Mouse (Mus musculus) ES-Bruce4 (cell line): ENCODE data around the gene Ern1. TPM values are rescaled to one million over a fixed set of nuclear protein-coding genes. Genes with fewer than 3 reads are reported as not detected.

Source experiments
- H3K27ac ChIP-seq: 2 replicates; pipeline ENCODE4 v1.5.1; 2012; ENCODE audit warnings: low read length, inconsistent platforms; ENCODE audit not compliant: insufficient read depth
- H3K27me3 ChIP-seq: 2 replicates; pipeline ENCODE4 v1.6.1; 2012; ENCODE audit warnings: mild to moderate bottlenecking, low read length, inconsistent platforms; ENCODE audit not compliant: control insufficient read depth, poor library complexity, insufficient read depth, severe bottlenecking
- H3K36me3 ChIP-seq: 2 replicates; pipeline ENCODE4 v1.6.1; 2012; ENCODE audit warnings: inconsistent platforms, mild to moderate bottlenecking, low read length, moderate library complexity; ENCODE audit not compliant: control insufficient read depth, poor library complexity, insufficient read depth, severe bottlenecking
- H3K4me1 ChIP-seq: one replicate; pipeline ENCODE4 v1.8.1; 2011; ENCODE audit warnings: low read length; ENCODE audit not compliant: control insufficient read depth, insufficient read depth
- H3K4me3 ChIP-seq: 2 replicates; pipeline ENCODE4 v1.5.1; 2011; ENCODE audit warnings: low read depth, mild to moderate bottlenecking, low read length
- H3K9ac ChIP-seq: 2 replicates; pipeline ENCODE4 v1.6.1; 2012; ENCODE audit warnings: low read depth, mild to moderate bottlenecking, inconsistent platforms; ENCODE audit not compliant: poor library complexity, severe bottlenecking
- H3K9me3 ChIP-seq: replicated peaks from 2 replicates; pipeline ENCODE4 v1.6.1; 2012; ENCODE audit warnings: mild to moderate bottlenecking, low read length, inconsistent platforms; ENCODE audit not compliant: control insufficient read depth, poor library complexity, insufficient read depth, severe bottlenecking
- CTCF ChIP-seq: IDR thresholded peaks from one replicate; pipeline ENCODE4 v1.8.1; 2011; ENCODE audit warnings: low read depth, low read length
- EP300 ChIP-seq: IDR thresholded peaks from 2 replicates; pipeline ENCODE4 v1.6.1; 2011; ENCODE audit warnings: low read depth, low read length; ENCODE audit not compliant: insufficient read depth
- POLR2A ChIP-seq: IDR thresholded peaks from one replicate; pipeline ENCODE4 v1.8.1; 2011; ENCODE audit warnings: low read length; ENCODE audit not compliant: insufficient read depth
- polyA plus RNA-seq: library from polyadenylated mRNA; stranded (reverse); fragments of >200 nt; gene quantifications from 2 replicates; pipeline ENCODE4 v1.2.4, GENCODE M21; 2011; ENCODE audit warnings: low read depth; ENCODE audit not compliant: missing spikeins, insufficient read depth, insufficient read length

Ern1 gene
- polyA plus RNA-seq, 1 experiment = 9.4 TPM

GRCm38 (mm10) chr11:106486866-106487732 lies 553 bp downstream of the Ern1 start:
- Histone ChIP-seq H3K27me3 (no peaks in the 10 kb centered on the region; the same call in 1 of the 2 replicates), H3K4me1 (peaks cover 2% of the 10 kb centered on the region), H3K9me3 (no peaks in the 10 kb centered on the region), H3K9ac (peak overlapping the region; percentile 89), H3K4me3 (peak overlapping the region; percentile 63), H3K27ac (no peak overlapping the region), H3K36me3 (no peaks in the 10 kb centered on the region)
- no peak for TF ChIP-seq EP300
- TF ChIP-seq POLR2A = no peak
- TF ChIP-seq CTCF = no peak

GRCm38 (mm10) chr11:106486042-106486865 lies 1.4 kb downstream of the Ern1 start:
- H3K27ac ChIP-seq = no peak overlapping the region
- no peaks in the 10 kb centered on the region; the same call in 1 of the 2 replicates for H3K27me3 ChIP-seq
- no peaks in the 10 kb centered on the region for H3K9me3 ChIP-seq
- H3K9ac ChIP-seq = peak overlapping the region; percentile 89
- H3K4me1 ChIP-seq = peaks cover 2% of the 10 kb centered on the region
- TF ChIP-seq EP300 (no peak), POLR2A (no peak), CTCF (no peak)
- H3K4me3 ChIP-seq = no peak overlapping the region
- no peaks in the 10 kb centered on the region for H3K36me3 ChIP-seq

GRCm38 (mm10) chr11:106485611-106486010 lies 2.0 kb downstream of the Ern1 start:
- no peak overlapping the region for H3K9ac ChIP-seq
- no peaks in the 10 kb centered on the region; the same call in 1 of the 2 replicates for H3K27me3 ChIP-seq
- no peak for TF ChIP-seq EP300
- TF ChIP-seq CTCF = no peak
- TF ChIP-seq POLR2A = no peak
- H3K36me3 ChIP-seq = no peaks in the 10 kb centered on the region
- no peak overlapping the region for H3K27ac ChIP-seq
- peaks cover 2% of the 10 kb centered on the region for H3K4me1 ChIP-seq
- H3K9me3 ChIP-seq = no peaks in the 10 kb centered on the region
- H3K4me3 ChIP-seq = no peak overlapping the region

DNA sequence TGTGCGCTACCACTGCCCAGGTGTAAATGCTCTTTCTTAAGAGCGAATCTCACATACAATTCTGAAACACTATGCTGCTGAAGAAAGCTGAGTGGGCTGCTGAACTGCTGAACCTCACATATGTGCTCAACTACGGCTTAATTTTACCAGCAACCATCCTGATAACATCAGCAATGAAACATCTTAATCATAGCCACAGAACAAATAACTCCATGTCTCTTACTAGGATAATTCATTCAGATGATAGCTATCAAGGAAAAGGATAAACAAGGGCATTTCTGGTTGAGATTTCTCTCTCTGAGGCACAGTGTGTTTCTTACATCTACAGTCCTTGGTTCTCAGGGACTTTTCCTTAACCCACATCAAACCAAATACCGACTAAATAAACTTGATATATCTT lies 2.8 kb downstream of the Ern1 start:
- no peaks in the 10 kb centered on the region; the same call in 1 of the 2 replicates for H3K27me3 ChIP-seq

DNA sequence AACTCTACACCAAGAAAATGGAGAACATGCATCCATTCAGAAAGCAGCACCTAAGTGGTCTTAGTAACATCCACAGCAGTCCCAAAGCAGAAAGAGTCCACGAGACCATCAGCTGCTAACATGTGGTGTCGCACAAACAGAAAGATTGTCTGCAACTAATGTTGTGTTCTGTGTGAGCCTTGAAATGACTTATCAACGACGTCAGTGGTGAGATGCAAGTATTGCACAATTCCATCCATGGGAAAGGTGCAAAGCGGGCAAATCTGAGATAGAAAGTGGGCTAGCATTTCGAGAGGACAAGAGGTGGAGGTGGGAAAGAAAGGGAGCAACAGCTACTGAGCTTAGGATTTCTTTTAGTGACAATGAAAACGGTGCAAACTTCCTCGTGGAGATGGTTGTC lies 4.8 kb downstream of the Ern1 start:
- Histone ChIP-seq H3K27me3 (no peaks in the 10 kb centered on the region; the same call in 1 of the 2 replicates), H3K9ac (no peak overlapping the region), H3K4me3 (no peak overlapping the region), H3K9me3 (no peaks in the 10 kb centered on the region), H3K4me1 (no peaks in the 10 kb centered on the region), H3K36me3 (no peaks in the 10 kb centered on the region), H3K27ac (no peak overlapping the region)
- TF ChIP-seq CTCF = no peak

More for the DNA sequence above, 2.8 kb downstream of the Ern1 start:
- Histone ChIP-seq H3K9ac (no peak overlapping the region), H3K9me3 (no peaks in the 10 kb centered on the region), H3K4me3 (no peak overlapping the region), H3K36me3 (no peaks in the 10 kb centered on the region), H3K4me1 (peaks cover 2% of the 10 kb centered on the region), H3K27ac (no peak overlapping the region)
- TF ChIP-seq POLR2A = no peak

DNA sequence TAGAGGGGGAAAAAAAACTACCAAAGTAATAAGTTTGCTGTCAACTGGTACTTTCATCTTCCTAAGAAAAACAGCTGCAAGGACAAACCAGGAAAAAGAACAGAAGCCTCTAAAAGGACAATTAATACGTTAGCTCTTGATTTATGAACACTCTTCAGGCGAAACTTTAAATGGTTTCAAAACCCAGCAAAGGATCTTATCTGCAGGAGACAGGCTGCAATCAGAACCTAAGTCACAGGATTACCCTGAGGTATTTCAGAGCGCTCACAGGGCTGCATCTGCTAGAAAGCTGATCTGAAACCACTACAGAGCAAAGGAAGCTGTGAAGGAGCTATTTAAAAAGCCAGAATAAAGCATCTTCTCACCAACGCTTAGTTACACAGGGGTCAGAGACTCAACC lies 6.0 kb downstream of the Ern1 start:
- H3K27me3 ChIP-seq = no peaks in the 10 kb centered on the region; the same call in 1 of the 2 replicates
- H3K36me3 ChIP-seq = no peaks in the 10 kb centered on the region
- H3K9ac ChIP-seq = no peak overlapping the region
- no peaks in the 10 kb centered on the region for H3K4me1 ChIP-seq
- no peak overlapping the region for H3K4me3 ChIP-seq
- H3K9me3 ChIP-seq = no peaks in the 10 kb centered on the region
- TF ChIP-seq POLR2A (no peak), EP300 (no peak), CTCF (no peak)
- no peak overlapping the region for H3K27ac ChIP-seq
